Mouse (Mus musculus) midbrain, postnatal 0 days (tissue): ENCODE results near the gene Tmx1. TPM values are rescaled to one million over a fixed set of nuclear protein-coding genes. Genes with fewer than 3 reads are reported as not detected.

Source experiments
- ATAC-seq: fragments of 200-750 bp; cut with Nextera tagmentation; 2 replicates; pipeline ENCODE4 v1.8.0; 2017; ENCODE audit warnings: moderate number of reproducible peaks, mild to moderate bottlenecking, moderate TSS enrichment, moderate library complexity; ENCODE audit not compliant: low FRiP score
- DNase-seq: peaks from one replicate; pipeline ENCODE4 v3.0.0-alpha.2; 2015; ENCODE audit warnings: low spot score
- H3K27ac ChIP-seq: fragments of 300-500 bp; sonication (generic); 2 replicates; pipeline ENCODE4 v1.5.1; 2014; ENCODE audit warnings: low read depth, mild to moderate bottlenecking, low read length, mixed read lengths
- H3K27me3 ChIP-seq: fragments of 300-500 bp; sonication (generic); 2 replicates; pipeline ENCODE4 v1.6.1; 2014; ENCODE audit warnings: low read length, control low read depth, mixed read lengths; ENCODE audit not compliant: insufficient read depth
- H3K36me3 ChIP-seq: fragments of 300-500 bp; sonication (generic); 2 replicates; pipeline ENCODE4 v1.6.1; 2014; ENCODE audit warnings: low read length, control low read depth, mixed read lengths; ENCODE audit not compliant: insufficient read depth
- H3K4me1 ChIP-seq: fragments of 300-500 bp; sonication (generic); 2 replicates; pipeline ENCODE4 v1.6.1; 2014; ENCODE audit warnings: mild to moderate bottlenecking, control low read depth, antibody characterized with exemption, low read length, mixed read lengths; ENCODE audit not compliant: insufficient read depth
- H3K4me2 ChIP-seq: fragments of 300-500 bp; sonication (generic); 2 replicates; pipeline ENCODE4 v1.6.1; 2014; ENCODE audit warnings: low read depth, mild to moderate bottlenecking, low read length, mixed read lengths; ENCODE audit not compliant: poor library complexity, severe bottlenecking
- H3K4me3 ChIP-seq: fragments of 300-500 bp; sonication (generic); 2 replicates; pipeline ENCODE4 v1.5.1; 2014; ENCODE audit warnings: low read depth, mild to moderate bottlenecking, low read length, moderate library complexity
- H3K9ac ChIP-seq: fragments of 300-500 bp; sonication (generic); replicated peaks from 2 replicates; pipeline ENCODE4 v1.6.1; 2014; ENCODE audit warnings: mild to moderate bottlenecking, low read length, moderate library complexity, mixed read lengths; ENCODE audit not compliant: poor library complexity, severe bottlenecking
- H3K9me3 ChIP-seq: fragments of 300-500 bp; sonication (generic); 2 replicates; pipeline ENCODE4 v1.6.1; 2016; ENCODE audit warnings: low read length, control low read depth
- CTCF ChIP-seq: IDR thresholded peaks from 2 replicates; pipeline ENCODE4 v1.5.1; 2016; ENCODE audit warnings: antibody characterized with exemption, mild to moderate bottlenecking
- WGBS: fragments of 180-500 bp; shearing (Covaris S2); extraction: QIAGEN DNeasy Blood & Tissue Kit; methylation state at CpG from one replicate; pipeline ENCODE4 v1.1.7; 2014; 5-methylcytosine and 5-hydroxymethylcytosine counted together
- polyA plus RNA-seq: library from polyadenylated mRNA; unstranded; fragments of >200 nt; fragmentation: Nextera tagmentation; extraction: Ambion mirVana; gene quantifications from 2 replicates; pipeline ENCODE4 v1.2.1, GENCODE M21; 2015
- total RNA-seq: library from RNA; depleted of rRNA; stranded (reverse); fragments of >200 nt; gene quantifications from 2 replicates; pipeline ENCODE4 v1.2.3, GENCODE M21; 2014

The Tmx1 gene
- total and polyA plus RNA-seq, 2 experiments from 2014 or later, result 73.8 to 139 TPM

GRCm38 (mm10) chr12:70422322-70423118 is 30.4 kb upstream of the Tmx1 start:
- Histone ChIP-seq H3K9me3 (no peaks in the 10 kb centered on the region), H3K9ac (no peak overlapping the region), H3K27me3 (no peaks in the 10 kb centered on the region), H3K4me2 (no peak overlapping the region), H3K4me1 (no peaks in the 10 kb centered on the region), H3K36me3 (no peaks in the 10 kb centered on the region), H3K27ac (no peak overlapping the region), H3K4me3 (no peak overlapping the region)
- ATAC-seq (no peak), DNase-seq (peak; percentile 30)
- 43% methylated on average over 9 of the region's 9 CpGs for WGBS
- TF ChIP-seq CTCF, result no peak

- H3K36me3 ChIP-seq, result no peaks in the 10 kb centered on the region
- no peaks in the 10 kb centered on the region for H3K9me3 ChIP-seq
- WGBS, result 69% methylated on average over 3 of the region's 3 CpGs
- no peaks in the 10 kb centered on the region for H3K4me1 ChIP-seq
- no peak for DNase-seq
- H3K4me3 ChIP-seq, result no peak overlapping the region
- no peak for TF ChIP-seq CTCF
- no peaks in the 10 kb centered on the region for H3K27me3 ChIP-seq
- H3K27ac ChIP-seq, result no peak overlapping the region
- H3K4me2 ChIP-seq, result no peak overlapping the region
- no peak for ATAC-seq
- H3K9ac ChIP-seq, result no peak overlapping the region
These were observed 25.0 kb upstream of the Tmx1 start for GRCm38 (mm10) chr12:70427885-70428284.

GRCm38 (mm10) chr12:70429637-70430036 is 23.3 kb upstream of the Tmx1 start:
- no peak overlapping the region for H3K9ac ChIP-seq
- no peaks in the 10 kb centered on the region for H3K36me3 ChIP-seq
- TF ChIP-seq CTCF, result no peak
- no peak overlapping the region for H3K4me2 ChIP-seq
- no peak overlapping the region for H3K4me3 ChIP-seq
- ATAC-seq (no peak), DNase-seq (no peak)
- WGBS, result 83% methylated on average over 4 of the region's 4 CpGs
- H3K27me3 ChIP-seq, result no peaks in the 10 kb centered on the region
- H3K27ac ChIP-seq, result no peak overlapping the region
- no peaks in the 10 kb centered on the region for H3K4me1 ChIP-seq
- no peaks in the 10 kb centered on the region for H3K9me3 ChIP-seq

GRCm38 (mm10) chr12:70430307-70430950 is 22.5 kb upstream of the Tmx1 start:
- H3K27ac ChIP-seq, result no peak overlapping the region
- H3K4me1 ChIP-seq, result no peaks in the 10 kb centered on the region
- peak; percentile 38; the same call in 1 of the 2 replicates for ATAC-seq

GRCm38 (mm10) chr12:70431428-70431827 is 21.5 kb upstream of the Tmx1 start:
- no peak for TF ChIP-seq CTCF
- 65% methylated on average over 5 of the region's 5 CpGs for WGBS
- Histone ChIP-seq H3K4me2 (no peak overlapping the region), H3K9ac (no peak overlapping the region), H3K27ac (no peak overlapping the region), H3K9me3 (no peaks in the 10 kb centered on the region), H3K4me3 (no peak overlapping the region), H3K27me3 (no peaks in the 10 kb centered on the region), H3K36me3 (no peaks in the 10 kb centered on the region), H3K4me1 (no peaks in the 10 kb centered on the region)
- DNase-seq (no peak), ATAC-seq (no peak)

More at GRCm38 (mm10) chr12:70430307-70430950, 22.5 kb upstream of the Tmx1 start:
- H3K9ac ChIP-seq, result no peak overlapping the region; the same call in 1 of the 2 replicates
- WGBS, result 11% methylated on average over 8 of the region's 8 CpGs
- no peaks in the 10 kb centered on the region for H3K27me3 ChIP-seq
- peak; percentile 94 for TF ChIP-seq CTCF
- H3K4me3 ChIP-seq, result no peak overlapping the region
- H3K4me2 ChIP-seq, result peak overlapping the region; percentile 3; the same call in 1 of the 2 replicates
- peak; percentile 86 for DNase-seq
- H3K36me3 ChIP-seq, result no peaks in the 10 kb centered on the region
- no peaks in the 10 kb centered on the region for H3K9me3 ChIP-seq

GRCm38 (mm10) chr12:70449961-70450360 is 2.9 kb upstream of the Tmx1 start:
- ATAC-seq, result no peak
- Histone ChIP-seq H3K27ac (no peak overlapping the region), H3K4me1 (peaks cover 11% of the 10 kb centered on the region; the same call in 1 of the 2 replicates), H3K9ac (no peak overlapping the region), H3K4me3 (no peak overlapping the region), H3K36me3 (no peaks in the 10 kb centered on the region), H3K9me3 (no peaks in the 10 kb centered on the region), H3K27me3 (no peaks in the 10 kb centered on the region), H3K4me2 (no peak overlapping the region)
- no peak for DNase-seq
- no peak for TF ChIP-seq CTCF
